Mouse (Mus musculus) lung, embryonic 14.5 days (tissue): ENCODE measurements at regions not wholly inside any gene's neighbourhood (a gene's known extent, or its start where the extent isn't known, plus 50 kb on each side); places are given as distances from the start of the nearest gene placed in this dataset.

Experiments
- ATAC-seq: fragments of 200-750 bp; cut with Nextera tagmentation; 2 replicates; pipeline ENCODE4 v1.8.0; 2017; ENCODE audit warnings: mild to moderate bottlenecking, moderate TSS enrichment, moderate library complexity; ENCODE audit not compliant: insufficient read depth
- DNase-seq: peaks from one replicate; pipeline ENCODE4 v3.0.0-alpha.2; 2015
- H3K27ac ChIP-seq: fragments of 300-500 bp; sonication (generic); 2 replicates; pipeline ENCODE4 v1.5.1; 2014; ENCODE audit warnings: low read depth, mild to moderate bottlenecking, moderate library complexity
- H3K27me3 ChIP-seq: fragments of 300-500 bp; sonication (generic); 2 replicates; pipeline ENCODE4 v1.6.1; 2014; ENCODE audit warnings: low read length, control low read depth; ENCODE audit not compliant: insufficient read depth
- H3K36me3 ChIP-seq: fragments of 300-500 bp; sonication (generic); 2 replicates; pipeline ENCODE4 v1.6.1; 2014; ENCODE audit warnings: control low read depth; ENCODE audit not compliant: insufficient read depth
- H3K4me1 ChIP-seq: fragments of 300-500 bp; sonication (generic); 2 replicates; pipeline ENCODE4 v1.6.1; 2014; ENCODE audit warnings: antibody characterized with exemption, control low read depth; ENCODE audit not compliant: insufficient read depth
- H3K4me2 ChIP-seq: fragments of 300-500 bp; sonication (generic); 2 replicates; pipeline ENCODE4 v1.6.1; 2014; ENCODE audit warnings: mild to moderate bottlenecking
- H3K4me3 ChIP-seq: fragments of 300-500 bp; sonication (generic); 2 replicates; pipeline ENCODE4 v1.5.1; 2014; ENCODE audit warnings: low read depth, low read length
- H3K9ac ChIP-seq: fragments of 300-500 bp; sonication (generic); 2 replicates; pipeline ENCODE4 v1.6.1; 2014
- H3K9me3 ChIP-seq: fragments of 300-500 bp; sonication (generic); 2 replicates; pipeline ENCODE4 v1.6.1; 2016; ENCODE audit warnings: low read depth, low read length, control low read depth
- CTCF ChIP-seq: IDR thresholded peaks from 2 replicates; pipeline ENCODE4 v1.5.1; 2016; ENCODE audit warnings: antibody characterized with exemption, low read depth
- WGBS: fragments of 180-500 bp; shearing (Covaris S2); extraction: QIAGEN DNeasy Blood & Tissue Kit; methylation state at CpG from one replicate; pipeline ENCODE4 v1.1.7; 2014; 5-methylcytosine and 5-hydroxymethylcytosine counted together

GRCm38 (mm10) chr6:135524886-135525285, 162.5 kb downstream of the Emp1 start:
- Histone ChIP-seq H3K4me2 (no peak overlapping the region), H3K4me3 (no peak overlapping the region), H3K27ac (no peak overlapping the region), H3K4me1 (no peaks in the 10 kb centered on the region), H3K9me3 (no peaks in the 10 kb centered on the region), H3K9ac (no peak overlapping the region), H3K27me3 (no peaks in the 10 kb centered on the region), H3K36me3 (no peaks in the 10 kb centered on the region)
- DNase-seq = peak; percentile 13
- no peak for ATAC-seq
- WGBS = 68% methylated on average over 5 of the region's 5 CpGs
- peak; percentile 24; the same call in 1 of the 2 replicates for TF ChIP-seq CTCF

GRCm38 (mm10) chr6:135525841-135526327, 163.5 kb downstream of the Emp1 start:
- H3K27ac ChIP-seq = no peak overlapping the region
- DNase-seq = peak; percentile 83
- no peak overlapping the region for H3K9ac ChIP-seq
- no peaks in the 10 kb centered on the region for H3K9me3 ChIP-seq
- no peaks in the 10 kb centered on the region for H3K4me1 ChIP-seq
- TF ChIP-seq CTCF = no peak
- 0 out of 2 replicates have a peak overlapping the region, but pooled peaks have one; percentile 2 for H3K4me2 ChIP-seq
- no peak overlapping the region for H3K4me3 ChIP-seq
- 34% methylated on average over 5 of the region's 5 CpGs for WGBS
- ATAC-seq = peak; percentile 91
- H3K27me3 ChIP-seq = no peaks in the 10 kb centered on the region
- no peaks in the 10 kb centered on the region for H3K36me3 ChIP-seq

GRCm38 (mm10) chr6:135526460-135527160, 164.3 kb downstream of the Emp1 start:
- Histone ChIP-seq H3K4me3 (no peak overlapping the region), H3K36me3 (no peaks in the 10 kb centered on the region), H3K9me3 (no peaks in the 10 kb centered on the region), H3K27ac (no peak overlapping the region), H3K4me2 (no peak overlapping the region), H3K4me1 (no peaks in the 10 kb centered on the region), H3K27me3 (no peaks in the 10 kb centered on the region), H3K9ac (no peak overlapping the region)
- WGBS = 73% methylated on average over 24 of the region's 24 CpGs
- DNase-seq = peak; percentile 28
- peak; percentile 69; the same call in 1 of the 2 replicates for ATAC-seq
- no peak for TF ChIP-seq CTCF

- Histone ChIP-seq H3K9ac (no peak overlapping the region), H3K36me3 (no peaks in the 10 kb centered on the region), H3K27me3 (no peaks in the 10 kb centered on the region), H3K27ac (no peak overlapping the region), H3K4me2 (no peak overlapping the region), H3K4me3 (no peak overlapping the region), H3K4me1 (no peaks in the 10 kb centered on the region), H3K9me3 (no peaks in the 10 kb centered on the region)
- no peak for TF ChIP-seq CTCF
- DNase-seq (no peak), ATAC-seq (no peak)
- 81% methylated on average over 4 of the region's 4 CpGs for WGBS
Observed at GRCm38 (mm10) chr6:135527879-135528278, 165.5 kb downstream of the Emp1 start.

GRCm38 (mm10) chr6:135539791-135540646, 177.7 kb downstream of the Emp1 start:
- no peaks in the 10 kb centered on the region for H3K4me1 ChIP-seq
- H3K27ac ChIP-seq = peak overlapping the region; percentile 31; the same call in 1 of the 2 replicates
- no peaks in the 10 kb centered on the region for H3K36me3 ChIP-seq
- H3K27me3 ChIP-seq = no peaks in the 10 kb centered on the region
- ATAC-seq (peak; percentile 41; the same call in 1 of the 2 replicates), DNase-seq (peak; percentile 36)
- no peaks in the 10 kb centered on the region for H3K9me3 ChIP-seq
- no peak overlapping the region for H3K4me2 ChIP-seq
- H3K4me3 ChIP-seq = no peak overlapping the region
- H3K9ac ChIP-seq = no peak overlapping the region
- 34% methylated on average over 9 of the region's 9 CpGs for WGBS
- no peak for TF ChIP-seq CTCF

- H3K27ac ChIP-seq = no peak overlapping the region
- no peaks in the 10 kb centered on the region for H3K27me3 ChIP-seq
- WGBS = 68% methylated on average over 5 of the region's 5 CpGs
- H3K9me3 ChIP-seq = no peaks in the 10 kb centered on the region
- H3K4me2 ChIP-seq = no peak overlapping the region
- H3K9ac ChIP-seq = no peak overlapping the region
- no peaks in the 10 kb centered on the region for H3K4me1 ChIP-seq
- H3K4me3 ChIP-seq = no peak overlapping the region
- no peak for DNase-seq
- TF ChIP-seq CTCF = no peak
- no peaks in the 10 kb centered on the region for H3K36me3 ChIP-seq
- no peak for ATAC-seq
Observed at GRCm38 (mm10) chr6:135541566-135541965, 179.2 kb downstream of the Emp1 start.

- WGBS = 62% methylated on average over 5 of the region's 5 CpGs
- H3K36me3 ChIP-seq = no peaks in the 10 kb centered on the region
- H3K9me3 ChIP-seq = no peaks in the 10 kb centered on the region
- H3K9ac ChIP-seq = no peak overlapping the region
- no peaks in the 10 kb centered on the region for H3K27me3 ChIP-seq
- no peak for TF ChIP-seq CTCF
- H3K4me2 ChIP-seq = no peak overlapping the region
- DNase-seq (no peak), ATAC-seq (no peak)
- no peak overlapping the region for H3K27ac ChIP-seq
- no peak overlapping the region for H3K4me3 ChIP-seq
- no peaks in the 10 kb centered on the region for H3K4me1 ChIP-seq
Observed at GRCm38 (mm10) chr6:135542356-135542755, 180.0 kb downstream of the Emp1 start.
